Mouse (Mus musculus) kidney, adult 10 weeks (tissue): ENCODE measurements around the gene Eefsec. TPM values are rescaled to one million over a fixed set of nuclear protein-coding genes. Genes with fewer than 3 reads are reported as not detected.

ENCODE experiments used
- polyA plus RNA-seq: library from polyadenylated mRNA; stranded (reverse); fragments of 350-450 nt; fragmentation: Illumina TruSeq; extraction: RNeasy Lipid Tissue Mini Kit (QIAGEN cat#74804); gene quantifications from one replicate; pipeline ENCODE4 v1.2.3, GENCODE M21; 2014; ENCODE audit warnings: low read depth, low replicate concordance

Gene Eefsec
- 2.1 TPM for polyA plus RNA-seq

DNA sequence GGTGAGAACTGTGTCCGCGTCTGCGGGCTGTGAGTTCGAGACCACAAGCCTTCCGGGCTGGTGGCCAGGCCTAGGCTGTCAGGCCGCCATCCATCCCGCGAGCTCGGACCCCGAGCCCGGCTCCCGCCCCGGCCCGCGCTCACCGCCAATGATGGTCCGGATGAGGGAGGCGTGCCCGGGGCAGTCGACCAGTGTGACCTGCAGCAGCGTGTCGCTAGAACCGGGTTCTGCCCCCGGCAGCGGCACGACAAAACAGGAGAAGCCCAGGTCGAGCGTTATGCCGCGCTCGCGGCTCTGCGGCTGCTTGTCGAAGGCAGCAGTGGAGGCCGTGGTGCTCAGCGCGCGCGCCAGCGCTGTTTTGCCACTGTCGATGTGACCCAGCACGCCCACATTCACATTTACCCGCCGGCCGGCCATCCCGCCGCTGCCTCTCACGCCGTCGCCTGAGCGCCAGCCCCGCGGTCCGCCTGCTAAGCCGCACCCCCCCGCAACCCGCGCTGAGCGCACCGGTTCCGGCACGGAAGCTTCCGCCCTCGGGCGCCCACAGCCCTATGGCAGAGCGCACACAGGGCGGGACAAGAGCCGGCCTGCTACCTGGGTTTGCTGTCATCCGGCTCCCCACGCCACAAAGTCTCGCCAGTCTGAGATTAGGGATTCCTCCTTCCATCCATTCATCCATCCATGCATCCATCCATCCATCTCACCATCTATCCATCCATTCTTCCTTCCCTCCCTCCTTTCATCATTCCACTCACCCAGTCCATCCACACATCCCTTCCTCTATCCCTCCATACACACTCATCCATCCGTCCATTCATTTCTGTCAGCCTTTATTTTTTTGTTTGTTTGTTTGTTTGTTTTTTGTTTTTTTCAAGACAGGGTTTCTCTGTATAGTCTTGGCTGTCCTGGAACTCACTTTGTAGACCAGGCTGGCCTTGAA, at the start of gene Eefsec:
Gene Eefsec (minus strand): TSS at position 477 of the 940 bp plus-strand sequence.

DNA sequence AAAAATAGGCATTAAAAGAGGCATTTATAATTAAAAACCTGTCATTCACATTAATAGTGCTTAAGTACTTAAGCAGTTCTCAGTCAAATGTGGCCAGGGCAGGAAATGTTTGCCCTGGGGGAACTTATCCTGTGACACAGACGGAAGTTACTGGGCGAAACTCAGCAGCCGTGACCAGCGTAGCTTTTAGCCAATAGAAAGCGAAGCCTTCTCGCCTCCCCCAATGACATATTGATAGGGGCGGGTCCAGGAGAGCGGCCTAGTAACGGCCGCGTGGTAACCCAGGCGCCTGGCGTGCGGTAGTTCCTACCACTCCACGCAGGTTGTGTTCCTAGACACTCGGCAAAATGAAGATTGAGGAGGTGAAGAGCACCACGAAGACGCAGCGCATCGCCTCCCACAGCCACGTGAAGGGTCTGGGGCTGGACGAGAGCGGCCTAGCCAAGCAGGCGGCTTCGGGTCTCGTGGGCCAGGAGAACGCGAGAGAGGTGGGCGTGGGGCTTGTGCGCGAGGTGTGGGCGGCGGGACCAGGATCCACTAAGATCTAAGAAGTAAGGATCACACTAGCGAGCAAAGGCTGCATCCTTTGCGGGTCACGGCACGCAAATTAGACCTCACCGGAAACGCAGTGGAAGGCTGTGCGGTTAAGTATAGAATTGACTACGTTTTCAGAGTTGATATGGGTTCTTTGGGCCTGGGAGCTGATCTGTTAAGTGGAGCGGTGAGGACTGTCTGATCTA, 19.0 kb upstream of the Eefsec start, which contains the start of gene Ruvbl1:
Gene Ruvbl1 (plus strand): TSS at position 229 of the 740 bp plus-strand sequence.

DNA sequence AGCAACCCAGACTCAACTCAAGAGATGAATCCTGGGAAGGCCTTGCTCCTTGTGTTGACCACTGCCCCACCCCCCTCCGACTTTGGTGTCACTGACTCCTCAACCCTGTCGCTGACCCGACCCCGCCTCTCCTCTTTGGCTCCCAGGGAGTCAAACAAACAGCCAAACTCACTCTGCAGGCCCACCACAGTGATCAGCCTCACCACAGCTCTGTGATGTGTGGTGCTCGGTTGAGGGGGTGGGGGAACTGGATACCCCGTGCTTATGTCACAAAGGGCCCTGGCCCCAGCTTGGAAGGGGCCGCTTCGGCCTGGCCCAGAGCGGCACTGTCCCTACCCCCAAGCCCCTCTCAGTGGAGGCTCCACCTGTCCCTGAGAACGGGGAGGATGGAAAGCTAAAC, 224.4 kb downstream of the Eefsec start, which contains the start of gene Dnajb8:
Gene Dnajb8 (plus strand): TSS at position 301 of the 400 bp plus-strand sequence.

Other genes with a start within 250 kb of the Eefsec start
- not detected for gene Dnajb8, start 224.3 kb downstream of the Eefsec start, polyA plus RNA-seq
- 8.9 TPM for gene Ruvbl1, start 18.9 kb upstream of the Eefsec start, polyA plus RNA-seq
- gene Sec61a1, start 72.4 kb upstream of the Eefsec start, polyA plus RNA-seq = 78.4 TPM
- gene Kbtbd12, start 191.4 kb upstream of the Eefsec start, polyA plus RNA-seq = 0.49 TPM